Mouse (Mus musculus) frontal cortex, adult 2 months (tissue): ENCODE results near the gene Kif16b. TPM values are rescaled to one million over a fixed set of nuclear protein-coding genes. Genes with fewer than 3 reads are reported as not detected.

Experiments used
- DNase-seq, 2 experiments: peaks; one replicate each; pipeline ENCODE4 v3.0.0; 2022; ENCODE audit warnings: low spot score in 1 of 2; ENCODE audit errors: extremely low spot score in 1 of 2
- polyA plus RNA-seq: library from polyadenylated mRNA; depleted of rRNA; stranded (reverse); fragments of >200 nt; gene quantifications from 2 replicates; pipeline ENCODE4 v1.2.3, GENCODE M21; 2012

Kif16b gene
- polyA plus RNA-seq, 1 experiment, result 8.0 TPM

DNA sequence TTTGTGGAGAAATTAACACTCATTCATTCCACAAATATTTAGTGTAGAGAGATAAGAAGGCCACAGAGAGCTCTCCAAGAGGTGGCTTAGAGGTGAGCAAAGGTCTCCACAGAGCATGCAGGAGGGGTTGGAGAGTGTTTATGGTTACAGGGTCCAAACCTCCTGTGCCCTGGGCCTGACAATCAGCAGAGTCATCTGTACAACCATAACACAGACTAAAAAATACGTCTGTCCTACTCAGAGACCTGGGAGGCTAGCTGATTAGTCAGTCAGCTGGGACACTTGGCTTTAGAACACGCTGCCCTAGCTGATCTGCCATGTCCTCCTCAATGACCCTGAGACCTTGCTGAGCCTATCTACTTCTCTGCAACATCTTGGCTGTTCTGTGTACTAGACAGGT lies 24.7 kb downstream of the Kif16b start:
- DNase-seq, result no peak

GRCm38 (mm10) chr2:142875936-142876335 lies 25.4 kb downstream of the Kif16b start:
- no peak for DNase-seq

DNA sequence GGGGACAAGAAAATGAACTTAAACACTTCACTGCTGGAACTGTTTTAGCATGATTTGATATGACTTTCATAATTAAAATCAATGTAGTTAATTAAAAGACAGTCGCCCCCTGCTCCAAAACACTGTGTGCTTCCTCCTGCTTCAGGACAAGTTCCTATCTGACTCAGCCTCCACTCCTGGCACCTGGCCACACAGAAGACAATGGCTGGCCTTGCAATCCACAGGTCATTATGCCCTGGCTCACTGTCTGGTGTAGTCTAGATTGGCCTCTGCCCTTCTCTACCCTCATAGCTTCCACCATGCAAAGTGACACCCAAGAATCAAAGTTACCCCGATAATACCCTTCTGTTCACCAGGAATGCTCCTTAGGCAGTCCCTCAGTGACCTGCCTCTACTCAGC lies 26.8 kb downstream of the Kif16b start:
- no peak for DNase-seq

DNA sequence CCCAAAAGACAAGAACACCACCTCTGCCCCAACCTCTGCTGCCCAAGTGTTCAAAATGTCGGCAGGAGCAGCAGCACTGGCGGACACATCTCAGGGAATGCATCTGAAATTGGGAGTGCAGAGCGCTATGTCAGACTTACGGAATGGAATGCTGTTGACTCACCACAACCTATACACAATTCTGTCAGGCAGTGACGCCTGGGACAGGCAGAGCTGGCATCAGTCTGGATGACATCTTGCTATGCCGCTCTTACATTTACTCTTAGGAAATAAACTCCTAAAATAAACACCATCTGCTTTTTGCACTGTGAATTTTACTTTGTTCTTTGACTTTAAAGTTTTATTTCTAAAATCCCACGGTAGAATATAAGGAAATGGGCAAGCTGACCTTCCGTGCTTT lies 31.3 kb downstream of the Kif16b start:
- peak in 1 of 2 experiments; percentile 33 for DNase-seq

DNA sequence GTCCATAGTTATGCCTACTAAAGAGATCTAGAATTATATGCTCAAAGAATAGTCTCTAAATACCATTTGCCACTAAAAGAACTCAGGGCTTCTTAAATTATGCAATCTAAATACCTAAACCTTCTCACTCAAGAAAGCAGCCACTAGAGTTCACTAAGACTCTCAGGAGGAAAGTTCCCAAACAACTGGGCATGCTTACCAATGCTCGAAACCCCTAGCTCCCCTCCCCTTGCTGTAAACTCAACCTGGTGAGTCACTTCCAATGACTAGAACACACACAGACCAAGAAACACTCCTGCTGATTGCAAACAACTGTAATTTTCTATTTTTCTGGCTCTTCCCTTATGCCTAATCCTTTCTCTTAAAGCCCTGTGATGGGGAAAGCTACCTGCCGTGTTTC lies 33.9 kb downstream of the Kif16b start:
- DNase-seq, result no peak

DNA sequence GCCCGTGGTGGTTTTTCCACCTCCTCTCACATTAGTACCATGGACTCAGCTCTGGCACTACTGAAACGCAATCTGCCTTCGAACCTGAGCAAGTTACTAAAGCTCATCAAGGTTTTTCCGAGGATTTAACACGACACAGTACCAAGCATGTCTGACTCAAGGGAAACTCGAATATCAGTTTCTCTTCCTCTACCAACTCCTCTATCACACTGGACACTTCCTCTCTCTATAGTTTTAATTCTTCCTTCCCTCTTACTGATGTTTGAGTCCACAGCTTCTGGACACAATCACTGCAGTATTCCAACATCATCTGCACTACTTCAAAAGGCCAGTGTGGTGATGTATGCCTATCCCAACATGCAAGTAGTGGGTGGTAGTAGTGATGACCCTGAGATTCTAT lies 40.3 kb downstream of the Kif16b start:
- DNase-seq, result no peak

GRCm38 (mm10) chr2:142859452-142859851 lies 41.9 kb downstream of the Kif16b start:
- DNase-seq, result peak; percentile 45 to 87

- no peak for DNase-seq
These were observed 62.6 kb downstream of the Kif16b start for GRCm38 (mm10) chr2:142838775-142839174.

GRCm38 (mm10) chr2:142838118-142838517 lies 63.2 kb downstream of the Kif16b start:
- DNase-seq, result no peak

GRCm38 (mm10) chr2:142834751-142835150 lies 66.6 kb downstream of the Kif16b start:
- DNase-seq, result no peak

DNA sequence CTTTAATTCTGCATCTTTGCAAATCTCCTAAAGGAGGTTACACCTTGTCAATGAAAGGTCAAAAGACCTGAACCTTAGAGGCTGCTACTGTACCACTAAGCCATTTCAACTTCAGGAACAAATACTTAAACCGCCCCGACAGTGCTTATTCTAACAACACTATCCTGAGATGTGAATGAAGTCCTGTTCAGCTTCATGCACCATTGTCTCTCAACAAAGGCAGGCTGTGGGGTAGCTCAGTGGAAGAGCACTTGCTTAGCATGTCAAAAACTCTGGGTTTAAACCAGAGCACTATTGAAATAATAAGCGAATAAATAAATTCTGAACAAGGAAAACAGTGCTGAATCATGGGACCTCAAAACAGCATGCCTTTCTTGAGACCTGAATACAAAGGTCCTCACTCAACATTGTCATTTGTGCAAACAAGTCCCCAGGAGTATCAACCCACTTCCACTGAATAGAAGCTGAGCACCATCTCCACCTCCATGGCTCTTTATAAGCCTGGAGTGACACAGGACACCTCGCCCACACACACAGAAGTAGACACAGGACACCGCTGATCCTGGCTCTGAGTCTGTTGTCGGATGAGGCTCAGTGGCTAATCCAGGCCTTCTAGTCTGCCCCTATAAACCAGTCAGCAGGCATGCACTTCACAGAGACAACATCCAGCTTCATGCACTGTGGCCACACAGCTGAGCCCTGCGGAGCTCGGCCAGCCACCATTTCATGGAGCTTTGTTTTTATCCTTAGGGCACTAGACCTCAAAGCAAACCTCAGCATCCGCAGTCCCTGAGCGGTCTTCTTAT lies 68.5 kb downstream of the Kif16b start:
- no peak for DNase-seq

- DNase-seq, result peak; percentile 42 to 79
These were observed 88.3 kb downstream of the Kif16b start for GRCm38 (mm10) chr2:142813033-142813432.

- DNase-seq, result no peak
These were observed 97.4 kb downstream of the Kif16b start for GRCm38 (mm10) chr2:142803760-142804448.

DNA sequence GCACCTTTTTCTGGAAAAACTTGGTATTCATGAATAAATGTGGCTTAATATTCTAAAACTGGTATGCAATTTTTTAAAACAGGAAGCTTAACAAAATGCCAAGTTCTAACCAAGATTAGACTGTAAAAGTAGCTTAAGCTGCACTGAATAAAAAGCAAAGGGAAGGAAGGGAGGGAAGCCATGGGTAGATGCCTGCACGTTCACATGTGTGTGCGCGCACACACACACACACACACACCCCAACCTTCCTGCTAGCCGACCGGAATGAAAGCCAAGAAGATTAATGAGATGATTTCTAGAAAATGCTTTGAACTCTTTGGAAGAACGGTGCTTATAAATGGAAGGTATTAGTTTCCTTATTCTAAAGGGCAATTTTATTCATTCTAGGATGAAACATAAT lies 104.0 kb downstream of the Kif16b start:
- DNase-seq, result no peak

DNA sequence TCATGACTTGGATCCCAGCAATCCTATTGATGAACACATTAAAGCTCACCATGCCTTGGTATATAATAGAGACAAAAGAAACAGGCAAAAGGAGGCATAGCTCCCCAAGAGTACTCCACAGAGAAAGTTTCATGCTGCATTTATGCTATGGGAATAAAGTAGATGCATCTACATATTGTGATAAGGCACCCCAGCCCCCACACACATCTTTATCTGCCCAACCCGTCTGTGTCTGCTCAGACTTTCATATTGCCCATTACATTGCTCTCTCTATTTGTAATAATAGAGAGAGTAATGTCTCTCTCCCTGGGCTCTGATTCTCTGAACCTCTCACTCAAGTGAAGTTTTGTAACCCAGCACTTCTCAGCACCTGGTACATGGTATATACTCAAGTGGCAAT lies 126.0 kb downstream of the Kif16b start:
- no peak for DNase-seq

- no peak for DNase-seq
These were observed 126.6 kb downstream of the Kif16b start for GRCm38 (mm10) chr2:142774752-142775151.

GRCm38 (mm10) chr2:142769647-142770121 lies 131.6 kb downstream of the Kif16b start:
- peak; percentile 2 to 30 for DNase-seq

DNA sequence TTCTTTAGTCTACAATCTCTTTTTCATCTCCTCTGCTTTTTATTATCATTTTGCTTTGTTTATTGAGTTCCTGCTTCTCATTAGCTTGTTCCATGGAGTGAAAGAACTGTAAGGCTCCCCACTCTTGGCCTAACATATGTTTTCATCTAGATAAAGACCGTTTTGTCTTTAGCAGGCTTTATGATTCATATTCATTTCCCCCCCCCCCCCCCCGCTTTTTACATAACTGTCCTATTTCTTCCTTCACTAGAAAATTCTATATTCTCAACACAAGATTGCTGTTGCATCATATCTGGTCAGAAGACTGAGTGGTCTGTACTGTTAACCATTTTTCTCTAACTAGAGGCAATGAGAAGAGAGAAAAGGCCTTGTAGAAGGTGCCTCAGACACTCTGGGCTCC lies 137.1 kb downstream of the Kif16b start:
- no peak for DNase-seq

DNA sequence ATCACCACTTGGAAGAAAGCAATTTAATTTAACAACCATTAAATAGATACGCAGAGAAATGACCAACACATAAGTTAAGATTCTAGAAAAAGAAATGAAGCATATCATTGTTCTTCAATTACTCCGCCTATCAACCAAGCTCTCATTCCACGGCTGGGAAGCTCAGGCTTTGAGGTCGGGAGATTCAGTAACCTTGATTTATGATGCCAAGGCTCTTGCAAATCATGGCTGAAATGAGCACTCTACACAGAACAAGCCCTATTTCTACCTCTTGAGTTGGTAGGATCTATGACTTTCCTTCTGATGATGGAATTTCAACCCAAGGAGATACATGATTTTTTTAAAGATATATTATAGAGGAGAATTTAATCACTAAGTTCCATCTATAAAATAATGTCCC lies 140.5 kb downstream of the Kif16b start:
- no peak for DNase-seq

DNA sequence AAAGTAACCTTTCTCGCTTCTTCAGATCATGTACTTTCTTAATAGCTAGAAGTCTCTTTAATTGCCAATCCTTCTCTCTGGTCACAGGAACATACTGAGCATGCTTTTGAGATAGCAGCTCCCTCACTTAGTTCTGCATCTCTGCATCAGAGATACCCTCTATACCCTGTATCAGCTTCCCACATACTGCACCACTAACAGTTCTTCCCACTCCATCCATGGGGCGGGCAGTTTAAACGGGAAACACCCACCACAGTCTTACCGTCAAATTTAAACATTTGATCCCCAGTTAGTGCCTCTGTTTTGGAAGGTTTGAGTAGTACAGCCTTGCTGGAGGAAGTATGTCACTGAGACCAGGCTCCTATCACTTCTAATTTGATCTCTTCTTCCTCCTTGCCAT lies 142.1 kb downstream of the Kif16b start:
- DNase-seq, result no peak

- no peak for DNase-seq
These were observed 143.1 kb downstream of the Kif16b start for GRCm38 (mm10) chr2:142758091-142758765.
